Mouse (Mus musculus) heart, postnatal 0 days (tissue): ENCODE measurements at regions not wholly inside any gene's neighbourhood (a gene's known extent, or its start where the extent isn't known, plus 50 kb on each side); places are given as distances from the start of the nearest gene placed in this dataset.

Source experiments
- CTCF ChIP-seq: IDR thresholded peaks from 2 replicates; pipeline ENCODE4 v1.5.1; 2016; ENCODE audit warnings: antibody characterized with exemption, control low read depth, low read depth
- EP300 ChIP-seq: IDR thresholded peaks from 2 replicates; pipeline ENCODE4 v1.6.1; 2016; ENCODE audit warnings: antibody characterized with exemption, low read depth

DNA sequence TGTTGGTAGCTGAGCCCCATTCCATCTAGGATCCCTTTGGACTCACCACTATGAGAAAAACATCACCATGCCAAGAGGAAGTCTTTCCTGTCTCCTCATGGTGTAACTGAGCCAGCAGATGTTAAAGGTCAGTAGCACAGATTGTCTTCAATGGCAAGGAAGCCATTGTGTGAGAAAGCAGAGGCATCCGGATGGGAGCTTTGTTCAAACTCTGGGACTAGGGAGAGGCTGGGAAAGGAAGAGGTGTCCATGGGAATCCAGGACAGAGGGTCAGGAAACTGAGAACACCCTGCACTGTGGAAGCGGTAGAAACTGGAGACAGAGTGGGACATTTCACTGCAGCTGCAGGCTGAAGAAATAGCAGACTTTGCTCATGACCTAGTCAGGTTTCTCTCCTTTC lies 173.1 kb upstream of the Tnp1 start:
- TF ChIP-seq EP300 (peak; percentile 85), CTCF (no peak)
